Mouse (Mus musculus): ENCODE results near the gene Clcn6. TPM values are rescaled to one million over a fixed set of nuclear protein-coding genes. Genes with fewer than 3 reads are reported as not detected.
A peak's percentile ranks its signal among the peaks of the same experiment; 100 is the strongest.

Clcn6 gene
- polyA plus RNA-seq, 1 experiment from 2014 or later: 6.1 TPM

DNA sequence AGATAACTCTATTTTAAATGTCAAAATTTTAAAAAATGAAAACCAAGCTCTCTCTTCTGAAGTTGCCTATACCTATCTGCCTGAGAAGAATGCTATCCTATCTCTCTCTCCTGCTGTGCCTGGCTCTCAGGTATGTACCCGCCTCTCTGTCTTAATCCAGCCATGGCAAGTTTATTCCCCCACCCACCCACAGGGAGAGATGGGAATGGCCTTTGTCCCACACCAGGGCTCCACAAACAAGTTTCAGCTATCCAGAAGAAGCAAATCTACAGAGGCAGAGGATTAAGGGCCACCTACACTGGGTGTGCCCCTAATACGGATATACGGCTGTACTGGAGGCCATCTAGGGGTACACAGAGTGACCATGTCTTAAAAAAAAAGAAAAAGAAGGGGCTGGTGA, 3.2 kb downstream of the Clcn6 start:
- no peak for ATAC-seq (ENCODE audit: insufficient read depth, low FRiP score)
- H3K4me3 ChIP-seq (replicated peaks; ENCODE audit: low read length): no peak overlapping the region
- H3K4me1 ChIP-seq (ENCODE audit: control insufficient read depth, insufficient read depth, low read length): peaks cover 20% of the 10 kb centered on the region
- H3K4me2 ChIP-seq (ENCODE audit: low read depth, low read length): no peak overlapping the region
- H3K36me3 ChIP-seq (ENCODE audit: control insufficient read depth, insufficient read depth, low read length): 0 out of 2 replicates have a peak, but pooled peaks cover 2% of the 10 kb centered on the region
- H3K27ac ChIP-seq (ENCODE audit: low read length): no peak overlapping the region
- WGBS: 89% methylated on average over 3 of the region's 3 CpGs
- H3K9ac ChIP-seq (ENCODE audit: low read length): no peak overlapping the region
- no peaks in the 10 kb centered on the region for H3K27me3 ChIP-seq (ENCODE audit: control insufficient read depth, insufficient read depth, low read length)
- H3K9me3 ChIP-seq (replicated peaks; ENCODE audit: control insufficient read depth, low read length): no peaks in the 10 kb centered on the region

- no peak for ATAC-seq (ENCODE audit: insufficient read depth, low FRiP score)
- peaks cover 7% of the 10 kb centered on the region for H3K4me1 ChIP-seq (ENCODE audit: control insufficient read depth, insufficient read depth, low read length)
- 0 out of 2 replicates have a peak, but pooled peaks cover 2% of the 10 kb centered on the region for H3K36me3 ChIP-seq (ENCODE audit: control insufficient read depth, insufficient read depth, low read length)
- no peaks in the 10 kb centered on the region for H3K9me3 ChIP-seq (replicated peaks; ENCODE audit: control insufficient read depth, low read length)
- H3K4me3 ChIP-seq (replicated peaks; ENCODE audit: low read length): no peak overlapping the region
- H3K4me2 ChIP-seq (ENCODE audit: low read depth, low read length): no peak overlapping the region
- H3K27ac ChIP-seq (ENCODE audit: low read length): no peak overlapping the region
- no peak overlapping the region for H3K9ac ChIP-seq (ENCODE audit: low read length)
- WGBS: 84% methylated on average over 7 of the region's 7 CpGs
- no peaks in the 10 kb centered on the region for H3K27me3 ChIP-seq (ENCODE audit: control insufficient read depth, insufficient read depth, low read length)
Observed at GRCm38 (mm10) chr4:148033858-148034410, 4.7 kb downstream of the Clcn6 start.

DNA sequence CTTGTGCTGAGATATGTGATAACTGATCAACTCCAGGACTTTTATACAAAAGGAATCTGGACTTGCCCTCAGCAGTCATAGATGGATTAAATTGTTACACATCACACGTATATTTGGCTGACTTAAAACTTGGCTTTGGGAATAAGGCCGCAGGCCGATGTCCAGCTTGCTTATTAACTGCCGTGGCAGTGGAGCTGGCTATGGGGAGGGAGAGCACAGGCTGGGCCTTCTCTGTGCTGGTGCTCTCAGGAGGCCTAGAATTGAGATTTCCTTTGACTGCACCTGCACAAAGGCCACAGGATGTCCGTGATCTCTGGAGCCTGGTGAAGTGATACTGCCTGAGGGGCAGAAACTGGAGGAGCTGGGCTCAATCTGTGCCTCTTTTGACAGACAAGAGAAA, 8.1 kb downstream of the Clcn6 start:
- Histone ChIP-seq H3K36me3 (ENCODE audit: control insufficient read depth, insufficient read depth, low read length) (no peaks in the 10 kb centered on the region), H3K4me1 (ENCODE audit: control insufficient read depth, insufficient read depth, low read length) (no peaks in the 10 kb centered on the region), H3K4me3 (replicated peaks; ENCODE audit: low read length) (no peak overlapping the region), H3K27me3 (ENCODE audit: control insufficient read depth, insufficient read depth, low read length) (no peaks in the 10 kb centered on the region), H3K27ac (ENCODE audit: low read length) (no peak overlapping the region), H3K4me2 (ENCODE audit: low read depth, low read length) (no peak overlapping the region), H3K9ac (ENCODE audit: low read length) (no peak overlapping the region), H3K9me3 (replicated peaks; ENCODE audit: control insufficient read depth, low read length) (no peaks in the 10 kb centered on the region)
- 83% methylated on average over 5 of the region's 5 CpGs for WGBS
- no peak for ATAC-seq (ENCODE audit: insufficient read depth, low FRiP score)

DNA sequence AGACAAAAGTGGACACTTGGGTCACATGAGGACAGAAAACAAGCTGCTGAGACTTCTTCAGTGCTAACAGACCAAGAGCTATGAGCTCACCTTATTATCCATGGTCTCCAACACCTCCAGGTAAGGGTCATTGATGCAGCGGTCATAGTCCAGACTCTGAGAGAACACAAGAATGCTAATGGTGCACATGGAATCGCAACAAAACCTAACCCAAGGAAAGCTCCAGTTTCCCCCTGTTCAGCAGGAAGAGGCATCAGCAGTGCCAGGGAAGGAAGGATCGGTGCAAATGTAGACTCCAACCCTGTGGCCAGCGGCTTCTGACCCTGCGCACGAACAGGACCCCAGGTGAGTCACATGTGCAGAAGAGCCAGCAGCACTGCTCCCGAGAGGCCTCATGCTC, 9.3 kb downstream of the Clcn6 start:
- Histone ChIP-seq H3K27ac (ENCODE audit: low read length) (no peak overlapping the region), H3K4me1 (ENCODE audit: control insufficient read depth, insufficient read depth, low read length) (no peaks in the 10 kb centered on the region), H3K27me3 (ENCODE audit: control insufficient read depth, insufficient read depth, low read length) (no peaks in the 10 kb centered on the region), H3K4me3 (replicated peaks; ENCODE audit: low read length) (no peak overlapping the region), H3K36me3 (ENCODE audit: control insufficient read depth, insufficient read depth, low read length) (0 out of 2 replicates have a peak, but pooled peaks cover 4% of the 10 kb centered on the region), H3K4me2 (ENCODE audit: low read depth, low read length) (no peak overlapping the region), H3K9me3 (replicated peaks; ENCODE audit: control insufficient read depth, low read length) (no peaks in the 10 kb centered on the region), H3K9ac (ENCODE audit: low read length) (no peak overlapping the region)
- 92% methylated on average over 7 of the region's 7 CpGs for WGBS
- ATAC-seq (ENCODE audit: insufficient read depth, low FRiP score): no peak

DNA sequence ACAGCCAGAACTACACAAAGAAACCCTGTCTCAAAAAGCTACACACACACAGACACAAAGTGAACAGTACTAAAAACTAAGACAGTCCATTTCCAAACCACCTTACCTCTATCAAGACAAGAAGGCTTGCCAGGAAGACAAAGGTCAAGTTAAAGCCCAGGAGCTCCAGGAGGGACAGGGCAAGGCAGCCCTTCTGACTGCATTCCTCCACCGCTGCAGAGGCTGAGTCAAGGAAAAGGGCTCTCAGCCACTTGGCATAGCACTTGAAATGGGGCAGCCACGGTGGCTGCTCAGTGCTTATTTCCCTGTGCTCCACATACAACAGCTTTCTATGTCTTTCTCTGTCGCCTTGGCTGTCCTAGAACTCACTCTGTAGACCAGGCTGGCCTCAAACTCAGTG, 14.6 kb downstream of the Clcn6 start:
- Histone ChIP-seq H3K9ac (ENCODE audit: low read length) (no peak overlapping the region), H3K4me1 (ENCODE audit: control insufficient read depth, insufficient read depth, low read length) (no peaks in the 10 kb centered on the region), H3K4me2 (ENCODE audit: low read depth, low read length) (no peak overlapping the region), H3K4me3 (replicated peaks; ENCODE audit: low read length) (no peak overlapping the region), H3K9me3 (replicated peaks; ENCODE audit: control insufficient read depth, low read length) (no peaks in the 10 kb centered on the region), H3K36me3 (ENCODE audit: control insufficient read depth, insufficient read depth, low read length) (peaks cover 12% of the 10 kb centered on the region; the same call in 1 of the 2 replicates), H3K27me3 (ENCODE audit: control insufficient read depth, insufficient read depth, low read length) (no peaks in the 10 kb centered on the region), H3K27ac (ENCODE audit: low read length) (no peak overlapping the region)
- ATAC-seq (ENCODE audit: insufficient read depth, low FRiP score): no peak
- WGBS: 86% methylated on average over 3 of the region's 3 CpGs

GRCm38 (mm10) chr4:148018410-148018809, 20.2 kb downstream of the Clcn6 start:
- WGBS: 84% methylated on average over 2 of the region's 2 CpGs
- Histone ChIP-seq H3K9me3 (replicated peaks; ENCODE audit: control insufficient read depth, low read length) (no peaks in the 10 kb centered on the region), H3K36me3 (ENCODE audit: control insufficient read depth, insufficient read depth, low read length) (peaks cover 18% of the 10 kb centered on the region)

GRCm38 (mm10) chr4:148016981-148017380, 21.6 kb downstream of the Clcn6 start:
- ATAC-seq (ENCODE audit: insufficient read depth, low FRiP score): no peak
- Histone ChIP-seq H3K4me1 (ENCODE audit: control insufficient read depth, insufficient read depth, low read length) (no peaks in the 10 kb centered on the region), H3K27me3 (ENCODE audit: control insufficient read depth, insufficient read depth, low read length) (no peaks in the 10 kb centered on the region), H3K36me3 (ENCODE audit: control insufficient read depth, insufficient read depth, low read length) (peaks cover 18% of the 10 kb centered on the region), H3K4me2 (ENCODE audit: low read depth, low read length) (no peak overlapping the region), H3K9me3 (replicated peaks; ENCODE audit: control insufficient read depth, low read length) (no peaks in the 10 kb centered on the region), H3K27ac (ENCODE audit: low read length) (no peak overlapping the region), H3K9ac (ENCODE audit: low read length) (no peak overlapping the region), H3K4me3 (replicated peaks; ENCODE audit: low read length) (no peak overlapping the region)
- WGBS: 74% methylated on average over 3 of the region's 3 CpGs

More at GRCm38 (mm10) chr4:148018410-148018809, 20.2 kb downstream of the Clcn6 start:
- no peak overlapping the region for H3K4me2 ChIP-seq (ENCODE audit: low read depth, low read length)
- no peaks in the 10 kb centered on the region for H3K4me1 ChIP-seq (ENCODE audit: control insufficient read depth, insufficient read depth, low read length)
- 0 out of 2 replicates have a peak, but pooled peaks have one; percentile 15 for ATAC-seq (ENCODE audit: insufficient read depth, low FRiP score)
- H3K27ac ChIP-seq (ENCODE audit: low read length): no peak overlapping the region
- no peaks in the 10 kb centered on the region for H3K27me3 ChIP-seq (ENCODE audit: control insufficient read depth, insufficient read depth, low read length)
- no peak overlapping the region for H3K9ac ChIP-seq (ENCODE audit: low read length)
- no peak overlapping the region for H3K4me3 ChIP-seq (replicated peaks; ENCODE audit: low read length)

DNA sequence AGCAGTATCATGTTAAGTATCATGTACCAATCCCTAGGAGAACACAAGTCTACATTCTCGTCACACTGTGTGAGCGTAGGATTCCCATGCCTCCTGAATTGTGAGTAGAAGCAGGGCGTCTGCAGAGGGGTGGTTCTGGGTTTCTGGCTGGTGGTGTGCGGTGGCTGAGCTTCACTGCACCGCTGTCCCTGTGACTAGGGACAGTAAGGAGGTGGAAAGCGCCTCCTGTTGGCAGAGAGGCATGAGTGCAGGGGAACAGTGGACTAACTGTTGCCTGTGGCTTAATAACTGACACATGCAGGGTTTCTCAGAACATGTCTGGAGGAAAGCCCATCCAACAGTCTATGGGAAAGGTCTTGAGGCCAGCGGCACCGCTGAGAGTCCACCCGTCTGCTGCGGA, 23.2 kb downstream of the Clcn6 start:
- H3K4me1 ChIP-seq (ENCODE audit: control insufficient read depth, insufficient read depth, low read length): no peaks in the 10 kb centered on the region
- H3K9me3 ChIP-seq (replicated peaks; ENCODE audit: control insufficient read depth, low read length): no peaks in the 10 kb centered on the region
- no peak overlapping the region for H3K27ac ChIP-seq (ENCODE audit: low read length)
- 85% methylated on average over 10 of the region's 10 CpGs for WGBS
- H3K36me3 ChIP-seq (ENCODE audit: control insufficient read depth, insufficient read depth, low read length): peaks cover 13% of the 10 kb centered on the region; the same call in 1 of the 2 replicates
- H3K9ac ChIP-seq (ENCODE audit: low read length): no peak overlapping the region
- H3K27me3 ChIP-seq (ENCODE audit: control insufficient read depth, insufficient read depth, low read length): no peaks in the 10 kb centered on the region
- no peak overlapping the region for H3K4me2 ChIP-seq (ENCODE audit: low read depth, low read length)
- H3K4me3 ChIP-seq (replicated peaks; ENCODE audit: low read length): no peak overlapping the region
- ATAC-seq (ENCODE audit: insufficient read depth, low FRiP score): no peak

DNA sequence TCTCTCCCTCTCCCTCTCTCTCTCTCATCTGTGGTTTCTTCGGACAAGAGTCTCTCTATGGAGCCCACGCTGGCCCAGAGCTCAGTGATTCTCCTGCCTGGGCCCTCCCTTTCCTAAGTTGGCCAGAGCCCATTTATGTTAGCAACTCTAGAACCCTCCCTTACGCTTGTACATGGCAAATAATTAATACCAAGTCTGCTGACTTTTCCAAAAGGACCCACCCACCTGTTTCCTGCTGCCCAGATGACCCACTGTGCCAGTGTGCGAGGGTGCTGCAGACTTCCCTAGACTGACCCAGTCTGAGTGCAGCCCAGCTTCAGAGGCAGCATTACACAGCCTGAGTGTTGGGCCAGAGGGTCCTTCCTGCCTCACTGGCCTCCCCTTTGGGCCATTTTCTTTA, 26.4 kb downstream of the Clcn6 start:
- H3K4me2 ChIP-seq (ENCODE audit: low read depth, low read length): no peak overlapping the region
- no peaks in the 10 kb centered on the region for H3K9me3 ChIP-seq (replicated peaks; ENCODE audit: control insufficient read depth, low read length)
- H3K4me3 ChIP-seq (replicated peaks; ENCODE audit: low read length): no peak overlapping the region
- no peak overlapping the region for H3K9ac ChIP-seq (ENCODE audit: low read length)
- H3K27ac ChIP-seq (ENCODE audit: low read length): no peak overlapping the region
- no peaks in the 10 kb centered on the region for H3K4me1 ChIP-seq (ENCODE audit: control insufficient read depth, insufficient read depth, low read length)
- 94% methylated on average over 4 of the region's 4 CpGs for WGBS
- peaks cover 12% of the 10 kb centered on the region; the same call in 1 of the 2 replicates for H3K36me3 ChIP-seq (ENCODE audit: control insufficient read depth, insufficient read depth, low read length)
- no peaks in the 10 kb centered on the region for H3K27me3 ChIP-seq (ENCODE audit: control insufficient read depth, insufficient read depth, low read length)
- ATAC-seq (ENCODE audit: insufficient read depth, low FRiP score): no peak

Data from stomach, embryonic 16.5 days (tissue).